Mouse (Mus musculus) E14TG2a.4 (cell line): ENCODE results near the gene Coq8a.

Experiments
- CTCF ChIP-seq: conservative IDR thresholded peaks from 2 replicates; pipeline ENCODE4 v1.5.1; 2014; ENCODE audit warnings: low read length
- NANOG ChIP-seq: IDR thresholded peaks from 2 replicates; pipeline ENCODE4 v1.6.1; 2014; ENCODE audit warnings: borderline replicate concordance, low read length, mixed read lengths

GRCm38 (mm10) chr1:180185877-180186276, 13.5 kb downstream of the Coq8a start:
- TF ChIP-seq CTCF (no peak), NANOG (no peak)
